In the genomic region with DNA sequence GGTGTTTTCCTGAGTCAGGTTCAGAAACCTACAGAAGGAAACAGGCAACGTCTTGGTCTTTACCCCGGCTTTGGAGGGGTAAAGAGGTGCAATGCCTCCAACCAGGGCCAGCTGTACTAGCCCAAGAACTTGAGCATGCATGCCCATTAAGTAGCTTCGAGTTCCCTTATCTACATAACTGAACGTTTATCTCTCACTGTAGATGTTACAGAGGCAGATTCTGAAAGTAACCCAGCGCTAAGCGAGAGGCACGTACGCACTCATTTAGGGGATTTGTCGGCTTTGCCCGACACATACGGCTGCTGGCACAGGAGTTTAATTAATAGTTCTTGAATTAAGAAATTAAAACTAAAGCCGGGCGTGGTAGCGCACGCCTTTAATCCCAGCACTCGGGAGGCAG, we compare ENCODE assay signal across 8 mouse cellular contexts. TPM values are rescaled to one million over a fixed set of nuclear protein-coding genes. Genes with fewer than 3 reads are reported as not detected.
DNase-seq lines count a peak whose midpoint lies in the region; ATAC-seq and TF ChIP-seq lines count a peak whose summit lies in the region.

No protein-coding gene starts in this region.

- no peak for TF ChIP-seq EP300 in stomach, postnatal 0 days (optimal IDR thresholded peaks at IDR 0.05)

- peak overlapping the region; percentile 98 for H3K4me3 ChIP-seq in cerebellum, adult 2 months (replicated peaks; ENCODE audit: insufficient read depth, low read depth, low read length)
- peak overlapping the region; percentile 72 for H3K4me3 ChIP-seq in liver, embryonic 12.5 days
- H3K4me3 ChIP-seq in stomach, postnatal 0 days (ENCODE audit: low read depth, low read length), result peak overlapping the region; percentile 62

- peak; percentile 1; the same call in 1 of the 2 replicates for ATAC-seq in liver, embryonic 12.5 days
- ATAC-seq in stomach, postnatal 0 days (ENCODE audit: low FRiP score, low TSS enrichment), result no peak

- no peak overlapping the region for H3K27ac ChIP-seq in cerebellum, adult 2 months (ENCODE audit: insufficient read depth, low read length)
- 0 out of 2 replicates have a peak overlapping the region, but pooled peaks have one; percentile 72 for H3K27ac ChIP-seq in liver, embryonic 12.5 days
- H3K27ac ChIP-seq in stomach, postnatal 0 days (replicated peaks), result no peak overlapping the region

- WGBS in cerebellum, adult 2 months, result 9% methylated on average over 16 of the region's 16 CpGs
- WGBS in liver, embryonic 12.5 days (ENCODE audit: insufficient replicate concordance), result 10% methylated on average over 16 of the region's 16 CpGs
- WGBS in stomach, postnatal 0 days, result 14% methylated on average over 16 of the region's 16 CpGs

- H3K27me3 ChIP-seq in cerebellum, adult 2 months (ENCODE audit: control insufficient read depth, insufficient read depth, low read length), result no peaks in the 10 kb centered on the region
- H3K27me3 ChIP-seq in liver, embryonic 12.5 days (replicated peaks), result peaks cover 19% of the 10 kb centered on the region; the same call in 1 of the 2 replicates
- no peaks in the 10 kb centered on the region for H3K27me3 ChIP-seq in stomach, postnatal 0 days (ENCODE audit: control insufficient read depth, insufficient read depth, low read length)

- no peak for TF ChIP-seq POLR2A in cerebellum, adult 2 months (IDR thresholded peaks at IDR 0.05; ENCODE audit: borderline replicate concordance, insufficient read depth, low read length)

- no peak for DNase-seq in cerebellum, adult 2 months
- DNase-seq in cerebellum, postnatal 10 days, result no peak
- peak; percentile 20 for DNase-seq in thymus, postnatal 0 days (ENCODE audit: low spot score)
- DNase-seq in thymus, postnatal 4 days, result no peak
- no peak for DNase-seq in stomach, postnatal 0 days (ENCODE audit: low spot score)
- no peak for DNase-seq in adrenal gland, postnatal 14 days
- DNase-seq in right cerebral cortex, postnatal 14 days, result no peak

- no peaks in the 10 kb centered on the region for H3K4me1 ChIP-seq in cerebellum, adult 2 months (ENCODE audit: control insufficient read depth, insufficient read depth, low read length)
- peaks cover 24% of the 10 kb centered on the region for H3K4me1 ChIP-seq in liver, embryonic 12.5 days
- no peaks in the 10 kb centered on the region for H3K4me1 ChIP-seq in stomach, postnatal 0 days (replicated peaks; ENCODE audit: control insufficient read depth, insufficient read depth)

- peak overlapping the region; percentile 72 for H3K9ac ChIP-seq in liver, embryonic 12.5 days
- peak overlapping the region; percentile 61 for H3K9ac ChIP-seq in stomach, postnatal 0 days (ENCODE audit: low read length)

- no peak for TF ChIP-seq CTCF in cerebellum, adult 2 months (IDR thresholded peaks at IDR 0.05; ENCODE audit: borderline replicate concordance, insufficient read depth, low read depth, low read length)
- TF ChIP-seq CTCF in stomach, postnatal 0 days (IDR thresholded peaks at IDR 0.05; ENCODE audit: low read depth), result no peak

- no peaks in the 10 kb centered on the region for H3K36me3 ChIP-seq in liver, embryonic 12.5 days
- no peaks in the 10 kb centered on the region for H3K36me3 ChIP-seq in stomach, postnatal 0 days (ENCODE audit: control insufficient read depth, insufficient read depth, low read length)

- peak overlapping the region; percentile 85 for H3K4me2 ChIP-seq in liver, embryonic 12.5 days
- H3K4me2 ChIP-seq in stomach, postnatal 0 days (replicated peaks; ENCODE audit: low read depth), result peak overlapping the region; percentile 73

- no peaks in the 10 kb centered on the region for H3K9me3 ChIP-seq in liver, embryonic 12.5 days (replicated peaks)
- H3K9me3 ChIP-seq in stomach, postnatal 0 days (ENCODE audit: control insufficient read depth, low read length), result no peaks in the 10 kb centered on the region

RNA-seq across cellular contexts. Expression of a gene that starts 0.6 kb away (rescaled TPM):
- 141 and 152 TPM in 2 replicates for polyA plus RNA-seq in cerebellum, adult 2 months (2012; rRNA removed)
- 13.0 and 14.0 TPM in 2 replicates for polyA plus RNA-seq in thymus, postnatal 0 days (2015; fragmentation: Nextera tagmentation; extraction: Ambion mirVana)
- 13.8 and 15.5 TPM in 2 replicates for polyA plus RNA-seq in liver, embryonic 12.5 days (2016; fragmentation: Nextera tagmentation; extraction: Ambion mirVana)
- 16.1 and 18.3 TPM in 2 replicates for polyA plus RNA-seq in stomach, postnatal 0 days (2015; fragmentation: Nextera tagmentation; extraction: Ambion mirVana)
- total RNA-seq in adrenal gland, postnatal 14 days (2021), result 44.8 and 46.5 TPM in 2 replicates

RNA-seq across cellular contexts. Expression of a gene that starts 1.4 kb away (rescaled TPM):
- polyA plus RNA-seq in cerebellum, adult 2 months (2012; rRNA removed), result 1.1 and 1.9 TPM in 2 replicates
- polyA plus RNA-seq in thymus, postnatal 0 days (2015; fragmentation: Nextera tagmentation; extraction: Ambion mirVana), result 0.05 and 0.08 TPM in 2 replicates
- 0.06 TPM in 2 replicates for polyA plus RNA-seq in liver, embryonic 12.5 days (2016; fragmentation: Nextera tagmentation; extraction: Ambion mirVana)
- polyA plus RNA-seq in stomach, postnatal 0 days (2015; fragmentation: Nextera tagmentation; extraction: Ambion mirVana), result 0.28 TPM in 1 of 2 replicates, not detected in the other
- 2.0 and 2.8 TPM in 2 replicates for total RNA-seq in adrenal gland, postnatal 14 days (2021)

RNA-seq across cellular contexts. Expression of a gene that starts 42.5 kb away (rescaled TPM):
- 84.9 and 94.4 TPM in 2 replicates for polyA plus RNA-seq in cerebellum, adult 2 months (2012; rRNA removed)
- 136 and 154 TPM in 2 replicates for polyA plus RNA-seq in thymus, postnatal 0 days (2015; fragmentation: Nextera tagmentation; extraction: Ambion mirVana)
- 71.8 and 77.0 TPM in 2 replicates for polyA plus RNA-seq in liver, embryonic 12.5 days (2016; fragmentation: Nextera tagmentation; extraction: Ambion mirVana)
- 64.2 and 66.4 TPM in 2 replicates for polyA plus RNA-seq in stomach, postnatal 0 days (2015; fragmentation: Nextera tagmentation; extraction: Ambion mirVana)
- 41.4 and 41.9 TPM in 2 replicates for total RNA-seq in adrenal gland, postnatal 14 days (2021)
